Comparison of ENCODE assay signal across 9 mouse cellular contexts in genomic region chr16:62974926-62975325, GRCm38 (mm10).
DNase-seq lines count a peak whose midpoint lies in the region; ATAC-seq and TF ChIP-seq lines count a peak whose summit lies in the region.
"Had no signal": no experiment of that assay in that cellular context is flagged by ENCODE, and none has a peak within 500 bp of the region (broad histone marks: within the 10 kb centered on the region; RNA-seq: fewer than 3 reads in every experiment).

No protein-coding gene starts in this region.

- H3K36me3 ChIP-seq in forebrain, embryonic 11.5 days (ENCODE audit: control insufficient read depth, insufficient read depth, low read length), result no peaks in the 10 kb centered on the region
- no peaks in the 10 kb centered on the region for H3K36me3 ChIP-seq in forebrain, embryonic 12.5 days (replicated peaks)
- no peaks in the 10 kb centered on the region for H3K36me3 ChIP-seq in embryonic facial prominence, embryonic 14.5 days (ENCODE audit: control insufficient read depth, insufficient read depth, low read length)

- no peaks in the 10 kb centered on the region for H3K27me3 ChIP-seq in forebrain, embryonic 11.5 days (ENCODE audit: control insufficient read depth, insufficient read depth, low read length)
- no peaks in the 10 kb centered on the region for H3K27me3 ChIP-seq in forebrain, embryonic 12.5 days
- no peaks in the 10 kb centered on the region for H3K27me3 ChIP-seq in embryonic facial prominence, embryonic 14.5 days (replicated peaks; ENCODE audit: control insufficient read depth, insufficient read depth, low read length)

- WGBS in forebrain, embryonic 11.5 days, result 76% methylated on average over 1 of the region's 1 CpGs
- 84% methylated on average over 1 of the region's 1 CpGs for WGBS in forebrain, embryonic 12.5 days
- 66% methylated on average over 1 of the region's 1 CpGs for WGBS in embryonic facial prominence, embryonic 14.5 days

- intact Hi-C loops in left cerebral cortex, adult 2 months (cut with DNase I), result no loop called here

- H3K9me3 ChIP-seq in forebrain, embryonic 11.5 days (ENCODE audit: control insufficient read depth, low read length), result no peaks in the 10 kb centered on the region
- H3K9me3 ChIP-seq in forebrain, embryonic 12.5 days, result no peaks in the 10 kb centered on the region
- H3K9me3 ChIP-seq in embryonic facial prominence, embryonic 14.5 days (ENCODE audit: control insufficient read depth, low read length), result no peaks in the 10 kb centered on the region

- H3K9ac ChIP-seq in forebrain, embryonic 11.5 days (ENCODE audit: low read length), result no peak overlapping the region
- no peak overlapping the region for H3K9ac ChIP-seq in forebrain, embryonic 12.5 days
- no peak overlapping the region for H3K9ac ChIP-seq in embryonic facial prominence, embryonic 14.5 days (ENCODE audit: low read depth, low read length)
- H3K9ac ChIP-seq: liver, embryonic 14.5 days had no signal

- H3K27ac ChIP-seq in forebrain, embryonic 11.5 days (ENCODE audit: low read depth, low read length), result no peak overlapping the region
- no peak overlapping the region for H3K27ac ChIP-seq in forebrain, embryonic 12.5 days
- H3K27ac ChIP-seq in left cerebral cortex, adult 2 months, result no peak overlapping the region
- no peak overlapping the region for H3K27ac ChIP-seq in embryonic facial prominence, embryonic 14.5 days (replicated peaks; ENCODE audit: low read depth, low read length)
- H3K27ac ChIP-seq: liver, embryonic 14.5 days had no signal

- no peak overlapping the region for H3K4me2 ChIP-seq in forebrain, embryonic 11.5 days (ENCODE audit: low read depth, low read length, severe bottlenecking)
- H3K4me2 ChIP-seq in forebrain, embryonic 12.5 days, result no peak overlapping the region
- no peak overlapping the region for H3K4me2 ChIP-seq in embryonic facial prominence, embryonic 14.5 days (ENCODE audit: low read depth, low read length)

- ATAC-seq in forebrain, embryonic 11.5 days (replicated peaks; ENCODE audit: low FRiP score), result no peak
- no peak for ATAC-seq in forebrain, embryonic 12.5 days (ENCODE audit: low FRiP score)
- no peak for ATAC-seq in embryonic facial prominence, embryonic 14.5 days (ENCODE audit: low read depth)

- peak; percentile 50 for DNase-seq in forebrain, embryonic 11.5 days (ENCODE audit: low spot score)
- peak in 1 of 2 experiments; percentile 18 for DNase-seq in left cerebral cortex, adult 2 months (ENCODE audit: extremely low spot score in 1 of 2, low spot score in 2 of 2)
- DNase-seq in left cerebral cortex, adult 8-10 months (ENCODE audit: low spot score in 2 of 2), result no peak
- DNase-seq in adrenal gland, postnatal 36 days, result peak; percentile 42 to 47
- DNase-seq in embryonic facial prominence, embryonic 14.5 days (ENCODE audit: low spot score), result peak; percentile 61
- DNase-seq in thymus, postnatal 4 days, result no peak
- no peak for DNase-seq in yolk sac, embryonic 10.5 days (ENCODE audit: low spot score)

- no peak overlapping the region for H3K4me3 ChIP-seq in forebrain, embryonic 11.5 days (ENCODE audit: low read depth, low read length)
- H3K4me3 ChIP-seq in forebrain, embryonic 12.5 days (replicated peaks), result no peak overlapping the region
- H3K4me3 ChIP-seq in left cerebral cortex, adult 2 months, result no peak overlapping the region
- no peak overlapping the region for H3K4me3 ChIP-seq in embryonic facial prominence, embryonic 14.5 days (ENCODE audit: low read depth, low read length)

- TF ChIP-seq CTCF in left cerebral cortex, adult 2 months (IDR thresholded peaks at IDR 0.05), result peak; percentile 45

- H3K4me1 ChIP-seq in forebrain, embryonic 11.5 days (replicated peaks; ENCODE audit: control insufficient read depth, insufficient read depth, low read length), result no peaks in the 10 kb centered on the region
- no peaks in the 10 kb centered on the region for H3K4me1 ChIP-seq in forebrain, embryonic 12.5 days
- no peaks in the 10 kb centered on the region for H3K4me1 ChIP-seq in embryonic facial prominence, embryonic 14.5 days (ENCODE audit: control insufficient read depth, insufficient read depth, low read length)

Comparison
In these comparisons a context has a peak if more than half of its experiments do, and no peak if none do; other contexts are left out.
1. DNase-seq: peak in forebrain, embryonic 11.5 days (single experiment), adrenal gland, postnatal 36 days (2 of 2) and embryonic facial prominence, embryonic 14.5 days (single experiment); none in left cerebral cortex, adult 8-10 months (0 of 2), thymus, postnatal 4 days (single experiment) and yolk sac, embryonic 10.5 days (single experiment).